Mouse (Mus musculus) R1 (cell line): ENCODE results near the gene Slc16a6.

Source experiments
- DNase-seq: peaks from one replicate; pipeline ENCODE4 v3.0.0-alpha.2; 2018; ENCODE audit warnings: low read depth, low spot score

The Slc16a6 gene

DNA sequence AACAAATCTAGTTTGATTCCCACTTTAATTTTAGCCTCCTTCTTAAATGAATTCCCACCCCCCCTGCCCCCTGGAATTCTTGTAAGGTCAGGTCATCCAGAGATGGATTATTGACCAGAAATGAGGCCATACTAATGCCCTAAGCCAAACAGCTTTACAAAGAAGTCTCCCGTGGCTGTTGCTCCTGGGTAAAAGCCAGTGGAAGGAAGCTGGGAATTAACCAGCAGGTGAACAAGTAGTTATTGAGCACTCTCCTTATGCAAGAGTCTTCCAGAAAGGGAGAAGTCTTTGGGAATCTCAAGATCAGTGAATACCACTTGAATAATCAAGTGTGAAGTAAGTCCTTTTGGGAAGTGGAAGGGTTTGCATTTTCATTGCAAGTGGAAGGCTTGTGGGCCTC, 13.7 kb upstream of the Slc16a6 start:
- DNase-seq, result no peak

- no peak for DNase-seq
Measured at GRCm38 (mm10) chr11:109485398-109486045, 12.1 kb upstream of the Slc16a6 start.

DNA sequence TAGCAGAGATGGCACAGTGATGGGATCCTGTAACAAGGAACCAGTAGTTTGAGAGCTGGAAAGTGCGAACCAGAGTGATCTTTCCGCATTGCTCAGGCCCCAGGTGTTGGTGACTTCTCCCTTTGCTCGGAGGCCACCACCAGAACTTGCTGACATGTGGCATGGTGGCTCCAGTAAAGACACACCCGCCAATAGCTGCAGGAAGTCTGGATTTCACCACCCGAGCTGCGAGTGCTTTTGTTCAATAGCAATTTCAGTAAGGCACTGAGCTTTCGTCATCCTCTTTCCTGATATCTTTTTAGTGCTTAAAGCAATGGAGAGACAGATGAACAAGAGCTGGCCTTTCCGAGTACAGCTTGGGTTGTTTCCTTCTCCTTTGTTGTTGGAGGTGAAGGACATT, 7.0 kb upstream of the Slc16a6 start:
- DNase-seq, result no peak

DNA sequence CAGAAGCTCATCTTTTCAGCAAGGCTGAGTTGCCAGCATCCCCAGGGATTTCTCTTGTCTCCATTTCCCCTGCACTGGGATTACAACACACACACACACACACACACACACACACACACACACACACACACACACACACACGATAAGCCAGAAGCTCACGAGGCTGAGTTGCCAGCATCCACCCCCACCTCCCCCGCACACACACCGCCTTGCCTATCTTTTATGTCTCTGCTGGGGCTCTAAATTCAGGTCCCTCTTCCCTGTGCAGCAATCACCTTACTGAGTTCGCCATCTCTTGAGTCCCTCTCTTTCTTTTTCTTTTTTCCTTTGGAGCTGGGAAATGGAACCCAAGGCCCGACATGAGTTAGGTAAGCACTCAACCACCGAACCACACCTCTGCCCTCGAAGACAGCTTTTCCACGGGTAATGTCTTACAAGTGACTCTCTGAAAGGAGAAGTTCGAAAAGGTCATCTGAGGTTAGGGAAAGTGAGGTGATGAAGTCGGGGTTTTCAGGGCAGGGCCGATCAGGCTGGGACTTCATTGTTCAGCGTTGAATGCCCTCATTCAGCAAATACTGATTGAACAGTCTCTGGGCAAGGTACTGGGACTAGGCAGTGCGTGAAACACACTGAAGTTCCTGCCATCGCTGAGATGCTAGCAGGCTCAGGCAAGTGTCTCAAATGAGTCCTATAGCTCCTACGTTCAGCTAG, 6.3 kb upstream of the Slc16a6 start:
- DNase-seq, result no peak

DNA sequence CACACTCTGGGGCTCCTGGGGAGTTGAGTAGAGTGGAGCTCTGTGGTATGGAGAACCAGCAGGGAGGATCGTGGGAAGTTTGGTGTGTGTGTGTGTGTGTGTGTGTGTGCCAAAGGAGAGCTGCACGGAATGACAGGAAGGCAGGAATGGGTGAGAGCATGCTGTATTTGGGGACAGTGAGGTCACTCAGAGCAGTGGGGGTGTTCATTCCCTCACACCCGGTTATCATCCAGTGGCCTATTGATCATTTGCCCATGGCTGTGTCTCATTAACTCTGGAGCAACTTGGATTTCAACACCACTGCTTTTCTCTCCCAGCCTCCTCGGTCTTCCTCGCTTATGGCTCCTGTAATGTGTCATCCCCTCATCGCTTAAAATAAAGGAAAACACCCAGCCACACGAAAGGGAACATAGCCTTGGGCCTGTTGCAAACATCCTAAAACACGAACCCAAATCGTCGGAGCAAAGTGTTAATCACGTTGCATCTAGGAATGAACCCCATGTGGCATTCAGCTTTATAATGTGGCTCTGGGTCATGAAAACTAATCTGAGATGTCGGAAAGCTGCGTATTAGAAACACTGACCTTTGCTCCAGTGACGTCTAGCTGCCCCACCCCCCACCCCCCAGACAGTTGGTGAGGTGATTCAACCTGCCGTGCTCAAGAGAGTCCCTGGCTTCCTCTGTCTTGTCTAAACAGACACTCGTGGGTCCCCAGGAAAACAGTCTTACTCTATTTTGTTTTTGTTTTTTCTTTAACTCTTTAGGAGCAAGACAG, 4.4 kb upstream of the Slc16a6 start:
- DNase-seq, result no peak

- no peak for DNase-seq
Measured at GRCm38 (mm10) chr11:109476653-109477052, 3.3 kb upstream of the Slc16a6 start.

- DNase-seq, result peak; percentile 64
Measured at GRCm38 (mm10) chr11:109476241-109476640, 2.8 kb upstream of the Slc16a6 start.

GRCm38 (mm10) chr11:109475717-109476116, 2.3 kb upstream of the Slc16a6 start:
- no peak for DNase-seq

DNA sequence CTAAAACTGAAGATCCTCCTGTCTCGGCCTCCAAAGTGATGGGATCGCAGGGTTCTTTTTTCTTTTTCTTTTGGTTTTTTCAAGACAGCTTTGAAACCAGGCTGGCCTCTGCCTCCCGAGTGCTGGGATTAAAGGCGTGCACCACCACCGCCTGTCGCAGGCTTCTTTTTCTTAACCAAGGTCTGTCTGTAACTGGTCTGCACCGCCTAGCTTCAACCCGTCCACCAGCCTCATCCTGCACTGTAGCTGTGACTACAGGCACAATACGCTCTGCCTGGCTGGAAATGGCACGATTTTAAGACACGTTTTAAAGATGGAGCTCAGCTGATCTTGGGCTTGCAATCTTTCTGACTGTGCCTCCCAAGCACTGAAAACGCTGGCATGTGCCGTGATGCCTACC, 1.4 kb upstream of the Slc16a6 start:
- DNase-seq, result peak; percentile 26

DNA sequence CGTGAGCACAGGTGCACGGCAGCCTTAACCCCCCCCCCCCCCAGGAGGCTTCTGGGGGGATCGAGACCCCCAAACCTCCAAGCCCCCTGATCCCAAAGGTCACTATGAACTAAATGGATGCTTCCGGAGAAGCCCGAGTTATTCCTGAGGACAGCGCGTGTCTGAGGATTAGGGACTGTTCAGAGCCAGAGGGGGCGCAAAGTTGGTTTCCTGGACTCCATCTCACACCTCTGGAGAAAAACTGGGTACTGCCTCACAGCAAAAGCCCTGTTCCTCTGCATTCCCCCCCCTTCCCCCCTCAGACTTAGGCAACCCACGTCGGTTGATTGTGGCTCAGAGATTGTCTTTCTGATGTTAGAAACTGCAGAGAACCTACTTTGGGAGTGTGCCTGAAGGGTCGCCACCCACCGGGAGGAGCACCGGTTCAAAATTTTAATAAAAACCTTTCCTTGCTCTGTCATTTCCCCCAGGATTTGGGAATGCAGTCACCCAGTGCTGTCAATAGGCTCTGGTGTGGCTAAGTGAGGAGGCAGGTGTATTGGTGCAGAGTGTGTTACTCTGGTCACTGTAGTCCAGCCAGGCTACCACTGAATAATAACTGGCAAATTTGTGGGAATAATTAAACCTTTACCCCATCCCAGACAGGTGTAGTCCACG, 816 bp upstream of the Slc16a6 start:
- peak; percentile 71 for DNase-seq

- DNase-seq, result no peak
Measured at GRCm38 (mm10) chr11:109472821-109473170, 602 bp downstream of the Slc16a6 start.

- peak; percentile 48 for DNase-seq
Measured at GRCm38 (mm10) chr11:109472171-109472691, 1.2 kb downstream of the Slc16a6 start.

GRCm38 (mm10) chr11:109470921-109471861, 2.2 kb downstream of the Slc16a6 start:
- no peak for DNase-seq

DNA sequence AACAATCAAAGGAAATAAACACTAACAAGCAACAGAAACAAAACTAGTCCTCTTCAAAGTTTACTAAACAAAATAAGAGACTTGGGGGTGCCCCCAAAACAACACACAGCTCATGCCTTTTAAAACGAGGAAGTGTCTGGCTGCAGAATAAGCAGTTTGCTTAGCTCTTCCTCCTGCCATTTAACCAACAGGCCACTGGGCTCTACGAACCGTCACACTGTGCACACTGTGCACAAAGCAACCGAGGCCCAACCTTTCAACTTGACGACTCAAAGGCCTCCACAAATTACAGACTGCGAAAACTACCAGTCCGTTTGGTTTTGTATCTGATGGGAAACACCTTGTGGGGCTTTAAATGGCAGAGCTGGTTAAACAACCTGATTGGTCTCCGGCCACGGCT, 3.2 kb downstream of the Slc16a6 start:
- DNase-seq, result no peak

DNA sequence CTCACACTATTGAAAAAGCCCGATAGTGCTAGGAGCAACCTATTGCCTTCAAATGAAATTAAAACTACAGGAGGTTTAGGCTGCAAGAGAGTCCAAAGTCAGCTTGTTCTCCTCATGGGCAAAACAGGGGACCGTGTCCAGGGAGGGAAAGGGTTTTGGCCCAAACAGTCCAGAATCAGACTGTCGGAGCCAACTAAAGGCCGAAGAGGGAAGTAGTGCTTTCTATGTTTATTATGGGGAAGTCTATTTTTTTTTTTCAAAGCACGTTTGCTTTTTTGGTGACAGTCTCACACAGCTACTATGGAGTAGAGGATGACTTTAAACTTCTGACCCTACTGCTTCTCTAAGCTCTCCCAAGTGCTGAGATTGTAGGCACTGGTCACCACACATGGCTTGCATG, 5.3 kb downstream of the Slc16a6 start:
- DNase-seq, result no peak

DNA sequence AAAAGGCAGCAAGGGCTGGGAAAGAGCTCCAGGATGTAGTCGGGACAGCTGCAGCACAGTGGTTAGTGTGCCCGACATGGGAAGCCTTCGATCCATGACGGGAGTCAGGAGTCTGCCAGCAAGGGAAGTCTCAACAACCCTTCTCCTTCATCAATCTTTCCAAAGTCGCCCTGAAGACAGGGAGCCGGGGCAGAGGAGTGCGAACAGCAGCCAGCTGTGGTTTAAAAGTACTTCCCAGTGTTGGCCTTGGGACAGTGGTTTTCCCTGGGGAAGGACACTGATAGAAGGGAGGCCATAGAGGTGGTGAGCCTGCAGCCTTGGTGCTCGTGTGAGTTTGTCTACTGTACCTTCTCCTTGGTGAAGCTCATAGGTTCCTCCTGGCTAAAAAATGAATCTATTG, 6.4 kb downstream of the Slc16a6 start:
- DNase-seq, result no peak

DNA sequence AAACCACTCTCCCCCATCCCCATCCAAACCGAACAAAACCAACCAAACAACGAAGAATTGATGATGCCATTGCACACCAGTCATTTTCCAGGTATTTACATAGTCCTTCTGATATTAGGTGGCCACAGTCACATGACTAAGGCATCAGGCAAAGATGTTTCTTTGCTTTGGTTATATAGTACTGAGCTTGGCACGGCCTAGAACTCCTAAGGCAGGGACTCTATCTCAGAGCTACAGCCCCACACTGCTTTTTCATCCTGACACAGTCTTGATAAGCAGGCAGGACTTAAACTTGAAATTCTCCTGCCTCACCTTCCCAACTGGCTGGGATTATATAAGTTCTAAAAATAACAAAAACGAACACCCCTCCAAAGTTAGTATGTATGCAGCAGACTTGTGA, 8.3 kb downstream of the Slc16a6 start:
- no peak for DNase-seq

GRCm38 (mm10) chr11:109460586-109460985, 12.8 kb downstream of the Slc16a6 start:
- no peak for DNase-seq

GRCm38 (mm10) chr11:109458165-109458564, 15.2 kb downstream of the Slc16a6 start:
- DNase-seq, result no peak

DNA sequence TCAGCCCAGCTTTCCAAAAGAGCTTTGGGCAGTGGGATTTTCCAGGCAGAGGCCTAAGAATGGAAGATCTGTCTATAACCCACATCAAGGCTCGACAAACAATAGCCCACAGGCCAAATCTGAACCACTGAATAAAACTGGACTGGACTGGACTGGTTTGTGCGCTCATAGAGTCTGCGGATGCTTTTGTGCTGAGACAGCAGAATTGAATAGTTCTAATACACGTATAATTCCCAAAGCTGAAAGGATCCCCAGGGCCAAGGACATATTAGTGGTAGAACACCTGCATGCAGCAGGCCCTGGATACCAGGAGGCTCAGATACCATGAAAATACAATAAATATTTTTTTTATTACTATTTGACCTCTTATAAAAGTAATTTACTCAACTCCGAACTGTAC, 17.1 kb downstream of the Slc16a6 start:
- DNase-seq, result no peak

DNA sequence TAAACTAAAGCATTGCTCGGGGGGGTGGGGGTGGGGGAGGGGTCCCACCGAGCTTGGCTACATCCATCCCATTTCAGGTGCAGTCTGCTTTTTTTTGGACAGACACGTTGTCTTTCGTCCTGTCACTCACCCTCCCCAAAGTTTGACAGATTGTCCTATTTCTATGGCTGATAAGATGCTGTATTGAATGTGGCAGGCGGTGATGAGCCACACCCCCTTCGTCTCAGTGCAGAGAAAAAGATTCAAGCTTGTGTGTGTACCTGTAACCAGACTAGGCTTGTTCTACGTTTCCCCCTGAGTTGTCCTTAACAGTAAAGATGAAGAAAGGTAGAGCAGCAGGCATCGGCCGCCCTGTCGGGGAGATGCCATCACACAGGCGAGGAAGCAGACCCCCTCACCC, 22.2 kb downstream of the Slc16a6 start:
- no peak for DNase-seq
